Mouse (Mus musculus) layer of hippocampus, adult 18-20 months (tissue): ENCODE measurements around the gene Ppm1n. TPM values are rescaled to one million over a fixed set of nuclear protein-coding genes. Genes with fewer than 3 reads are reported as not detected.
A peak's percentile ranks its signal among the peaks of the same experiment; 100 is the strongest.

ENCODE experiments used
- DNase-seq, 2 experiments: peaks; one replicate each; pipeline ENCODE4 v3.0.0; 2022; ENCODE audit warnings: low spot score in 2 of 2
- total RNA-seq, 2 experiments: library from RNA; stranded (reverse); gene quantifications; 2 replicates each; pipeline ENCODE4 v1.2.3; 2021

The Ppm1n gene
- total RNA-seq, 2 experiments from 2014 or later: not detected

- peak; percentile 67 to 85 for DNase-seq
Observed at GRCm38 (mm10) chr7:19307739-19308453, 28.0 kb upstream of the Ppm1n start.

GRCm38 (mm10) chr7:19306819-19307738, 27.2 kb upstream of the Ppm1n start:
- no peak for DNase-seq

GRCm38 (mm10) chr7:19305796-19306765, 26.2 kb upstream of the Ppm1n start:
- DNase-seq: no peak

- no peak for DNase-seq
Observed at GRCm38 (mm10) chr7:19305413-19305735, 25.5 kb upstream of the Ppm1n start.

- DNase-seq: no peak
Observed at GRCm38 (mm10) chr7:19304501-19305412, 24.9 kb upstream of the Ppm1n start.

- DNase-seq: peak in 1 of 2 experiments; percentile 71
Observed at GRCm38 (mm10) chr7:19303770-19304169, 23.9 kb upstream of the Ppm1n start.

- no peak for DNase-seq
Observed at GRCm38 (mm10) chr7:19303046-19303305, 23.1 kb upstream of the Ppm1n start.

GRCm38 (mm10) chr7:19302264-19303045, 22.6 kb upstream of the Ppm1n start:
- DNase-seq: no peak

- DNase-seq: no peak
Observed at GRCm38 (mm10) chr7:19301461-19302263, 21.8 kb upstream of the Ppm1n start.

GRCm38 (mm10) chr7:19300501-19301421, 20.9 kb upstream of the Ppm1n start:
- DNase-seq: peak in 1 of 2 experiments; percentile 89

- DNase-seq: peak in 1 of 2 experiments; percentile 50
Observed at GRCm38 (mm10) chr7:19299194-19299593, 19.3 kb upstream of the Ppm1n start.

- no peak for DNase-seq
Observed at GRCm38 (mm10) chr7:19297794-19298193, 17.9 kb upstream of the Ppm1n start.

GRCm38 (mm10) chr7:19297034-19297433, 17.2 kb upstream of the Ppm1n start:
- no peak for DNase-seq

- DNase-seq: peak; percentile 92 to 98
Observed at GRCm38 (mm10) chr7:19295503-19296185, 15.8 kb upstream of the Ppm1n start.

- no peak for DNase-seq
Observed at GRCm38 (mm10) chr7:19290969-19291596, 11.2 kb upstream of the Ppm1n start.

GRCm38 (mm10) chr7:19284763-19285162, 4.9 kb upstream of the Ppm1n start:
- DNase-seq: peak in 1 of 2 experiments; percentile 71
